Mouse (Mus musculus) limb, embryonic 10.5 days (tissue): ENCODE measurements at regions not wholly inside any gene's neighbourhood (a gene's known extent, or its start where the extent isn't known, plus 50 kb on each side); places are given as distances from the start of the nearest gene placed in this dataset.

Source experiments
- DNase-seq: peaks from one replicate; pipeline ENCODE4 v3.0.0-alpha.2; 2017; ENCODE audit warnings: low spot score
- H3K27ac ChIP-seq: fragments of 300-500 bp; sonication (generic); 2 replicates; pipeline ENCODE4 v1.5.1; 2016; ENCODE audit warnings: mild to moderate bottlenecking
- H3K27me3 ChIP-seq: fragments of 300-500 bp; sonication (generic); 2 replicates; pipeline ENCODE4 v1.6.1; 2016; ENCODE audit warnings: low read depth, mild to moderate bottlenecking; ENCODE audit not compliant: poor library complexity, severe bottlenecking
- H3K36me3 ChIP-seq: fragments of 300-500 bp; sonication (generic); 2 replicates; pipeline ENCODE4 v1.6.1; 2016; ENCODE audit warnings: mild to moderate bottlenecking, moderate library complexity
- H3K4me1 ChIP-seq: fragments of 300-500 bp; sonication (generic); 2 replicates; pipeline ENCODE4 v1.6.1; 2016
- H3K4me3 ChIP-seq: fragments of 300-500 bp; sonication (generic); 2 replicates; pipeline ENCODE4 v1.5.1; 2016; ENCODE audit warnings: mild to moderate bottlenecking, moderate library complexity
- H3K9me3 ChIP-seq: fragments of 300-500 bp; sonication (generic); replicated peaks from 2 replicates; pipeline ENCODE4 v1.6.1; 2016; ENCODE audit warnings: mild to moderate bottlenecking
- WGBS: fragments of 180-500 bp; shearing (Covaris S2); methylation state at CpG from one replicate; pipeline ENCODE4 v1.1.7; 2016; 5-methylcytosine and 5-hydroxymethylcytosine counted together

DNA sequence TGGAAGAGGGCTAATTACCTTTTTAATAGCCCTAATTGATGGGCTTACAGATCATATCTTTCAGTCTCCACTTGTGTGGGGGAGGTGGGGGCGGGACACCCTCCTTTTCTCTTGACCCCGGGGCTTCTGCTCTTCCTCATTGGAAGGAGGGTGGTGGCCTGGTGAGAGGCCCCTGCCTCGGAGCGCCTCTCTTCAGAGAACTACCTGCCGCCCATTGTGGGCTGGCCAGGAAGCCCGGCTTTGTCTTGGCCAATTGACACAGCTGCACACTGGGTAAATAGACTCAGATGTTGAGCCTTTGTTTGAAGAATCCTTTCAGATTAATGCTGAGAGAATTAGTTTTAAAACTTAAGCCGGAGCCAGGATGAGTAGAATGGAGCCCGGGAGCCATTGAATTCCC is 188.0 kb upstream of the Hes1 start:
- no peak overlapping the region for H3K4me3 ChIP-seq
- no peaks in the 10 kb centered on the region for H3K36me3 ChIP-seq
- H3K27me3 ChIP-seq: peaks cover 16% of the 10 kb centered on the region
- DNase-seq: no peak
- H3K4me1 ChIP-seq: peaks cover 32% of the 10 kb centered on the region
- no peak overlapping the region for H3K27ac ChIP-seq
- WGBS: 38% methylated on average over 8 of the region's 8 CpGs
- no peaks in the 10 kb centered on the region for H3K9me3 ChIP-seq

DNA sequence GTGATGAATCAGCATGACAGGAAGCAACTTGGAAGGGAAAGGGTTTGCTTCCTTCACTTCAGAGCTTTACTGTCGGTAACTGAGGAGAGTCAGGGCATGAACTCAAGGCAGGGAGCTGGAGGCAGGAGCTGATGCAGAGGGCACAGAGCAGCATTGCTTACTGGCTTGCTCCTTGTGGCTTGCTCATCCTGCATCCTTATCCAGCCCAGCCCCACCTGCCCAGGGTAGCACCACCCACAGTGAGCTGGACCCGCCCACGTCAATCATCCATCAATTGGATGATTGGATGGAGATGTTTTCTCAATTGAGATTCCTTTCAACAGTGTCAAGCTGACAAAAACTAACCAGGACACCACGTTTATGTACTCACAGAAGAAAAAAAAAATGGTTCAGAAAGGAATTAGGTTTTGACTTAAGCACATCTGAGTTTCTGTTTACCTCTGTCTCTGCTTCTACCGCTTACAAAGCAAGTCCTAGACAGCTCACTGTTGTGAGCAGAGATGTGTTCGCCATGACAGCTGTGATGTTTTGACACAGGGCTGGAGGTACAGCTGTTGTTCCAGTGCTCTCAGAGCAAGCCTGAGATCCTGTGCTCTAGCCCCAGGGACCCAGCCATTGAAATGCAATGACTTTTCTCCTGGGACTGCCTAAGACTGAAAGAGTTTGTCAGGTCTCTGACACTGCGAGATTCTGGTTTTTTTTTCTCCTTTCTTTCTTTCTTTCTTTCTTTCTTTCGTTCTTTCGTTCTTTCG is 186.6 kb upstream of the Hes1 start:
- no peak overlapping the region for H3K4me3 ChIP-seq
- no peak overlapping the region for H3K27ac ChIP-seq
- 34% methylated on average over 10 of the region's 10 CpGs for WGBS
- DNase-seq: no peak
- H3K9me3 ChIP-seq: no peaks in the 10 kb centered on the region
- peaks cover 44% of the 10 kb centered on the region for H3K4me1 ChIP-seq
- H3K36me3 ChIP-seq: no peaks in the 10 kb centered on the region
- peaks cover 24% of the 10 kb centered on the region for H3K27me3 ChIP-seq

DNA sequence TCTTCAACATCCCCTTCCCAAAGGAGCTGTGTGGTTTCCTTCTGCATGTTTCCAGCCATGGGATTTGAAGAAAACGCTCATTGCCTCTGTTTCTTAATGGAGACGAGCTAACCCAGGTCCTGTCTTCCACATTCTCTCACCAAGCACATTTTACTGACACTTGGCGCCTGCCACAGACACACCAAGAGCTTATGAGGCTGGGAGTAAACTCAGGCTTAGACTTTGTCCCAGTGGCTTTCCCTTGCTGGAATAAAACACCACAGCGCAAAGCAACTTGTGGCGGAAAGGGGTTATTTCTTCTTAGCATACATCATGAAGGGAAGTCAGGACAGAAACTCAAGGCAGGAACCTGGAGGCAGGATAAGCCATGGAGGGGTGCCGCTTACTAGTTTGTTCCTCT is 184.5 kb upstream of the Hes1 start:
- Histone ChIP-seq H3K36me3 (no peaks in the 10 kb centered on the region), H3K27ac (peak overlapping the region; percentile 17; the same call in 1 of the 2 replicates), H3K9me3 (no peaks in the 10 kb centered on the region), H3K4me1 (peaks cover 65% of the 10 kb centered on the region), H3K27me3 (peaks cover 26% of the 10 kb centered on the region), H3K4me3 (no peak overlapping the region)
- DNase-seq: no peak
- 75% methylated on average over 6 of the region's 6 CpGs for WGBS

DNA sequence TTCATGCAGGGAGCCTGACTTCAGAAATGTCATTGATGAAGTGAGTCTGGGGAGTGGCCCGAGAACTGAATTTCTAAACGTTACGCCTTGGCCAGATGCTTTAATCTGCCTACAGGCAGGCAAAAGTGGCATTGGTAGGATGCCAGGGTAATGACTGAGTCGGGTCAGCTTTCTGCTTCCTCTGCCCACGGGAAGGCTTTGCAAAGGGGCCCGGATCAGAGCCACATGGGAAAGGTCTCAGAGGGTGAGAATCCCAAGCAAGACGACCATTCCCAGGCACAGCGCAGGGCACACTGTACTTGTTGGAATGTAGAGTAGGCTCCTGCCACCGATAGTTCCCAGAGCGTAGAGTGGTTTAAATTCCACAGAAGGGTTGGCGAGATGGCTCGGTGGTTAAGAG is 182.7 kb upstream of the Hes1 start:
- WGBS: 43% methylated on average over 12 of the region's 12 CpGs
- peaks cover 64% of the 10 kb centered on the region for H3K4me1 ChIP-seq
- no peak for DNase-seq
- H3K27ac ChIP-seq: peak overlapping the region; percentile 50; the same call in 1 of the 2 replicates
- H3K9me3 ChIP-seq: no peaks in the 10 kb centered on the region
- H3K36me3 ChIP-seq: no peaks in the 10 kb centered on the region
- no peak overlapping the region for H3K4me3 ChIP-seq
- peaks cover 33% of the 10 kb centered on the region for H3K27me3 ChIP-seq

DNA sequence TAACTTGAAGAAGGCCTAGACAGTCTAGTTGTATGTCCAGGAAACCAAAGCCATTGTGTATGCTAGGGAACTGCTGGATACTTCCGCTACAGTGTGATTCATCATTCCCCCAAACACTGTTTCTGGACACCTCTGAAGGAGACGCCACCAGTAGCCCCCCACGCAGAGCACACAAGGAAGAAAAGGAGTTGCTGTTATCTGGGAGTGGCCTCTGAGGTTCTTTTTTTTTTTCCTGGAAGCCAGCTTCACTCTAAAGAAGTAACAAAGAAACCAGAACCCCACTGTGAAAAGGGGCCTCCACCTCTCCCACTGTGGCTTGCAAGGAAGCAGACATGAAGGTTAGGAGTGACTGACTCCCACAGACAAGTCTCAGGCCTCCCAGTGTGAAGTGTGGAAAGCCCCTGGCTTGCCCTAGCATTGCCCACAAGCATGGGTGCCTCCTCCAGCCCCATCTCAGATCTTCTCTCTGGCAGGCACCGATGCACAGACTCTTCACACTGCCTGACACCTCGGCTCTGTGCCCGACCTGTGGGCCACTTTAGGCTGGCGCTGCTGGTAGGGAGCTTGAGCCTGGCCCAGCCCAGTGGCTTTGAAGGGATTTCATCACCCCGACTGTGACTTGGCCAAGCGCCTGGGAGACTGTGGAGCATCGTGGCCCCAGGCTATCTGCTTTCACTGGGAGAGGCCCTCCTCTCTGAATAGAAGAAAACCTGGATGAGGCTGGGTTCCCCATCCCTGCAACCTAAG is 181.8 kb upstream of the Hes1 start:
- no peak for DNase-seq
- WGBS: 12% methylated on average over 10 of the region's 10 CpGs
- Histone ChIP-seq H3K4me3 (no peak overlapping the region), H3K9me3 (no peaks in the 10 kb centered on the region), H3K27me3 (peaks cover 33% of the 10 kb centered on the region), H3K4me1 (peaks cover 58% of the 10 kb centered on the region), H3K27ac (peak overlapping the region; percentile 78), H3K36me3 (no peaks in the 10 kb centered on the region)

DNA sequence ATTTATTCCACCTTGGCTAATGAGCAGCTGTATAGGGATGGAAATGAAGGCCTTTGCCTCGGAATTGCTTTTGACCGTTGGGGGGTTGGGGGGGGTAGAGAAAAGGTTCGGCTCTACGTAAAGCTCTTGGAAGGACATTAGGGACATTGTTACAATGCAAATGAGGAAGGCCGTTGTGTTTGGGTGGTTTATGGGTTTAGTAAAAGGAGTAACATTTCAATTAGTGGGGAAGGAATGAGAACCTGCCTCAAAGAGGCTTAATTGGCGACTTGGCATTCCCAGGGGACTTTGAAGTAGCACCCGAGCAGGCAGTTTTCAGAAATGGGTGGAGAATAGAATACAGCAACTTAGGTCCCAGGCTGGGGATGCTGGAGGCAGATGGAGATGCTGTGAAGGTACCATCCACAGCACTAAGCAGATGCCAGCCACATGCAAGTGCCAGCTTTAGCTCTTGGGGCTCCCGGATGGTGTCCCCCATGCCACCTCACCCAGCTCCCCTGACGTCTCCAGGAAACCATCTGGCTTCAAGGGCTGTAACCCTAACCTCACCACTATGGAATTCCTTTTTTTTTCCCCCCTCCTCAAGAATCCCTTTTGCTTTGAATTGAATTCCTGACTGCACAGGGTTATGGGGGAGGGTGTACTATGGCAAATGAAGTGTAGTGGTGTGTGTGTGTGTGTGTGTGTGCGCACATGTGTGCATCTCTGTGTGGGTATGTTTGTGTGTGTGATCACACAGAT is 180.8 kb upstream of the Hes1 start:
- peak overlapping the region; percentile 63; the same call in 1 of the 2 replicates for H3K27ac ChIP-seq
- H3K4me3 ChIP-seq: no peak overlapping the region

DNA sequence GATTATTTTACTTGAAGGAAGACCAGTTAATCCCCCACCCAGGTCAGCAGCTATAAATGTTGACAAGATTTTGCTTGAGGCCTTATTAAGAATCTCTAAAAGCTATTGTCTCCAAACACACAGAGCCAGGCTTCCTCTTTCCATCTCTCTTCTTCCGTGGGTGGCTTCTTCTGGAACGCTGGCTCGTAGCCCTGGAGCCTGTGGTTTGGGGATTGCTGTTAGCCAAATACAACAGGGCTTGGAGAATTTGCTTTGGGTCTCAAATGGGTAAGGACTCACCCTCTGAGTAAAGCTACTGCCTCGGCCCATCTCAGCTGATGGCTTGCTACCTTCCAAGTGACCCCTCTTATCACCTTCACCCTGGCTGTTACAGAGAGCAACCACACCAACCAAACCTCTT is 179.3 kb upstream of the Hes1 start:
- Histone ChIP-seq H3K36me3 (no peaks in the 10 kb centered on the region), H3K27me3 (peaks cover 21% of the 10 kb centered on the region), H3K4me1 (peaks cover 60% of the 10 kb centered on the region), H3K27ac (peak overlapping the region; percentile 2; the same call in 1 of the 2 replicates), H3K4me3 (no peak overlapping the region), H3K9me3 (no peaks in the 10 kb centered on the region)
- DNase-seq: no peak
- WGBS: 91% methylated on average over 4 of the region's 4 CpGs

More for the DNA sequence above, 180.8 kb upstream of the Hes1 start:
- Histone ChIP-seq H3K9me3 (no peaks in the 10 kb centered on the region), H3K4me1 (peaks cover 54% of the 10 kb centered on the region), H3K36me3 (no peaks in the 10 kb centered on the region), H3K27me3 (peaks cover 33% of the 10 kb centered on the region)
- WGBS: 11% methylated on average over 10 of the region's 10 CpGs
- peak; percentile 56 for DNase-seq

DNA sequence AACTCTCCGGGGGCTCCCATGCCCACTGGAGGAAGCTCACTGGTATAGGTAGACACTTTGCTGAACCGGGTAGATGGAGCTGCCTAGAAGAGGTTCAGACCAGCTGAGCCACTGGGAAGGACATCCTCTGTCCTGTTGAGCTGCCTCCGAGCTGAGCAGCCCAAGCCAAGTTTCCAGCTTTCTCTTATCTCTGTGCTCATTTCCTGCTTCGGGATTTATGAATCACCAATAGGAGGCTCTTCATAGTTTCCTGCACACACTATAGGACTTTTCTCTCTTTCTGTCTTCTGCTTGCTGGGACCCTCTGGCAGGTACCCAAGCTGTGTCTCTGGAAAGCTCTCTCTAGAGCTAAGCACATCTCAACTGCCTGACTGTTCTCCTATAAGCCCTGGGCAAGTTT is 177.4 kb upstream of the Hes1 start:
- Histone ChIP-seq H3K27me3 (0 out of 2 replicates have a peak, but pooled peaks cover 12% of the 10 kb centered on the region), H3K9me3 (no peaks in the 10 kb centered on the region), H3K4me3 (no peak overlapping the region), H3K27ac (no peak overlapping the region), H3K36me3 (no peaks in the 10 kb centered on the region), H3K4me1 (peaks cover 61% of the 10 kb centered on the region)
- no peak for DNase-seq
- WGBS: 84% methylated on average over 4 of the region's 4 CpGs

DNA sequence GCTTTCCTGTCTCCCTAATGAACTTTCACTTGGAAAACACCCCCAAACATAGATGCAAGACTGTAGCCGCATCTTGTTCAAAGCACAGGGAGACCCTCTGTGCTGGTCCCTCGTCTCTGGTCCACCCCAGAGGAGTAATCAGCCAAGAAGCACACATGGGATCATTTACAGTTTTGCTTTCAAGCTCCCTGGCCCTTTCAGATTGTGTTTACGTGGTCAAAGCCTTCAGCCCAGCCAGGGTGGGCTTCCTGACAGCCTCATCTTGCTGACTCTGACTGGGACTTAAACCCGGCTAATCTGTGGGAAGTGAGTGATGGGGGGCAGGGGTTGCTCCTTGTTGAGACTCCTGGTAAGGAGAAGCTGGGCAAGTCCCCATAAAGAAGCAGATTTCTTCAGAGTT is 174.8 kb upstream of the Hes1 start:
- Histone ChIP-seq H3K36me3 (no peaks in the 10 kb centered on the region), H3K27me3 (0 out of 2 replicates have a peak, but pooled peaks cover 7% of the 10 kb centered on the region), H3K9me3 (no peaks in the 10 kb centered on the region), H3K4me3 (no peak overlapping the region), H3K4me1 (peaks cover 63% of the 10 kb centered on the region), H3K27ac (peak overlapping the region; percentile 79)
- peak; percentile 44 for DNase-seq
- 17% methylated on average over 4 of the region's 4 CpGs for WGBS

DNA sequence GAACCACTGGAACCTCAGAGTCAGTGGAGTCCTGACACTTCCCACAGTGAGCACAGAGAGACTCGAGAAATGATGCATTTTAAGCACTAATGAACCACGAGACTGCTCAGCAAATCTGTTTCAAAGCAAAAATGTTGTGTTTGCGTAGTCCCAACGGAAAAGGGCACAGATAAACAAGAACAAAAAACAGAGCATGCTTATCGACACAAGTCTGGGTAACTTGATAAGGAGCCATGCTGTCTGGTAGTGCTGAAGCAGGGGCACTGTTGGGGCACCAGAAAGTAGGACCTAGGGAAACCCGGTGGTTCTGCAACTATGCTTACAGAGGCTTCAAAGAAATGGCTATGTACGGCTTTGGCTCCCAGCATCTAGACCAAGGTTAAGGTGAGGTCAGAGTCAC is 172.7 kb upstream of the Hes1 start:
- no peaks in the 10 kb centered on the region for H3K9me3 ChIP-seq
- H3K27ac ChIP-seq: no peak overlapping the region
- H3K36me3 ChIP-seq: no peaks in the 10 kb centered on the region
- no peak for DNase-seq
- no peaks in the 10 kb centered on the region for H3K27me3 ChIP-seq
- H3K4me3 ChIP-seq: no peak overlapping the region
- H3K4me1 ChIP-seq: peaks cover 69% of the 10 kb centered on the region
- 63% methylated on average over 7 of the region's 7 CpGs for WGBS

DNA sequence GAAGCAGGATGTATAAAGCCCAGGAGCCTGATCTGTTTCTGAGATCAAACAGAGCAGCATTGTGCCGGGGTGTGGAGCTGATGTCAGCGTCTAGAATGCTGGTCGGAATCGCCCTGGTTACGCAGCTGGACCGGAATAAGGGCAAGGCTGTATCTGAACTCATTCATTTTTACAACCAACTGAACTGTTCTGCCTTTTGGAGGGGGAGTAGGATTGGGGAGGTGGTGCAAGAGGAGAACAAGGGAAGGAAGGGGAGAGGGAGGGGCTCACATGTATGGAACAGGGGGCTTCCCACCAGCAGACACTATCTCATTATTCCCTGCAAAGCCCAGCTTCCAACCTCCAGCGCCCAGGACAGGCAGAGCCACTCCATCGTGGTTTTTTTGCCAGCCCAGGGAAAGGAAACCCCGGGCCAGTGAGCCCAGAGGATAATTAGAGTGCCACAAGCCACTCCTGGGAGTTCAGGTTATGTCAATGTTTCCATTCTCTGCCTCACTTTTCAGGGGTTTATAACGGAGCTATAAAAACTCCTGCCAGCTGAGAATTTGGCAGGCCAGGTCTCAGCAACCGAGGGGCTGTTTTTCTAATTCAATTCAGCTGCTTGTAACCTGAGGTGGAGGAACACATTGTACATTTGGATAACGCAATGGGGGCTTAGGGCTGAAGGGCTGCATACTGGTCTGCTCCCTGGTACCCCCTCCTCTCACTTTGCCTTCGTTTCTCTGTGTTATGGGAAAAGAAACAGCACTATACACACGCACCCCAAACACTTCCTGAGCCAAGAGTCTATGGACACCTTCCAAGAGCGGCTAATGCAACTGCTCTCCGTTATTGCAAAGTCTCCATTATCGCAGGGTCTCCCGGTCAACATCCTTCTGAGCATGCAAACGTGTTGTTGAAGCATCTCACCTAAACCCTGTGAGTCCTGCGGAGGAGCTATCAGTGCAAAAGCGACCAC is 170.0 kb upstream of the Hes1 start:
- H3K27me3 ChIP-seq: no peaks in the 10 kb centered on the region
- 29% methylated on average over 21 of the region's 21 CpGs for WGBS
- peak overlapping the region; percentile 26 for H3K4me3 ChIP-seq
- peak overlapping the region; percentile 82 for H3K27ac ChIP-seq
- peaks cover 64% of the 10 kb centered on the region for H3K4me1 ChIP-seq
- no peaks in the 10 kb centered on the region for H3K9me3 ChIP-seq
- DNase-seq: peak; percentile 72
- H3K36me3 ChIP-seq: no peaks in the 10 kb centered on the region

DNA sequence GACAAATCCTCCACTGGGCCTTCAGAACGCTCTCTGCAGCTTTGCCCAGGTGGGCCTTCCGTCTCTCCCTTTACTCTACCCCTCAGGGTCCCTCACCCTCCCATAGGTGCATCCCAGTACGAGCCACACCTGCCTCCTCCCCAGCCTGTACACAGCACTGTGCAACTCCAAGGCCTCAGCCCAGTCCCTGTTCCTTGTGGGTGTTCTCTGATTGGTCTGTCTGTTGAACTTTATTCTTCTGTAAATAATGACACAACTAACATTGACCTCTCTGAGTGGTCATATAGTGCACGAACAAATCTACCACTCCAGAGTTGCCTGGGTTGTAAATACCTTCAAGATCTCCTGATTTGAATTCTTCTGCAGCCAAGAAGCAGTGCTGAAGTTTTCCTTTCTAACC is 167.8 kb upstream of the Hes1 start:
- H3K36me3 ChIP-seq: no peaks in the 10 kb centered on the region
- no peak overlapping the region for H3K4me3 ChIP-seq
- no peaks in the 10 kb centered on the region for H3K9me3 ChIP-seq
- WGBS: 83% methylated on average over 4 of the region's 4 CpGs
- no peaks in the 10 kb centered on the region for H3K27me3 ChIP-seq
- DNase-seq: no peak
- peaks cover 44% of the 10 kb centered on the region for H3K4me1 ChIP-seq
- 0 out of 2 replicates have a peak overlapping the region, but pooled peaks have one; percentile 26 for H3K27ac ChIP-seq
